Mouse (Mus musculus) CH12.LX (cell line): ENCODE data around the gene Lsm2.

Source experiments
- CTCF ChIP-seq, 2 experiments: IDR thresholded peaks in 1 of 2; conservative IDR thresholded peaks in 1 of 2; 2 replicates each; pipeline ENCODE4 v1.5.1; 2011 to 2012; ENCODE audit warnings: low read depth in 2 of 2, low read length in 2 of 2, improper control_type of control experiment in 1 of 2, inconsistent platforms in 1 of 2, mild to moderate bottlenecking in 1 of 2, moderate library complexity in 1 of 2
- ELF1 ChIP-seq: IDR thresholded peaks from 2 replicates; pipeline ENCODE4 v1.6.1; 2014; ENCODE audit warnings: low read depth, mild to moderate bottlenecking, inconsistent platforms, low read length, improper control_type of control experiment
- EP300 ChIP-seq: IDR thresholded peaks from 2 replicates; pipeline ENCODE4 v1.6.1; 2011; ENCODE audit warnings: low read length, improper control_type of control experiment
- ETS1 ChIP-seq: conservative IDR thresholded peaks from 2 replicates; pipeline ENCODE4 v1.6.1; 2012; ENCODE audit warnings: low read depth, mild to moderate bottlenecking, inconsistent platforms, low read length, improper control_type of control experiment, moderate library complexity
- GABPA ChIP-seq: IDR thresholded peaks from 2 replicates; pipeline ENCODE4 v1.6.1; 2012; ENCODE audit warnings: low read depth, low read length, improper control_type of control experiment, inconsistent platforms; ENCODE audit not compliant: insufficient replicate concordance
- JUND ChIP-seq: conservative IDR thresholded peaks from 2 replicates; pipeline ENCODE4 v1.6.1; 2011; ENCODE audit warnings: low read depth, low read length, improper control_type of control experiment
- MAX ChIP-seq: IDR thresholded peaks from 2 replicates; pipeline ENCODE4 v1.6.1; 2011; ENCODE audit warnings: low read length, improper control_type of control experiment
- POLR2A ChIP-seq: IDR thresholded peaks from 2 replicates; pipeline ENCODE4 v1.6.1; 2011; ENCODE audit warnings: low read depth, mild to moderate bottlenecking, improper control_type of control experiment, low read length
- RAD21 ChIP-seq: IDR thresholded peaks from 2 replicates; pipeline ENCODE4 v1.6.1; 2011; ENCODE audit warnings: low read depth, mild to moderate bottlenecking, low read length, improper control_type of control experiment, moderate library complexity
- SIN3A ChIP-seq: IDR thresholded peaks from 2 replicates; pipeline ENCODE4 v1.6.1; 2012; ENCODE audit warnings: low read length, improper control_type of control experiment, inconsistent platforms
- TCF12 ChIP-seq: IDR thresholded peaks from 2 replicates; pipeline ENCODE4 v1.6.1; 2014; ENCODE audit warnings: low read depth, mild to moderate bottlenecking, inconsistent platforms, low read length, improper control_type of control experiment
- USF2 ChIP-seq: conservative IDR thresholded peaks from 2 replicates; pipeline ENCODE4 v1.6.1; 2011; ENCODE audit warnings: low read depth, low read length, improper control_type of control experiment
- ZNF384 ChIP-seq: IDR thresholded peaks from 2 replicates; pipeline ENCODE4 v1.6.1; 2012; ENCODE audit warnings: low read depth, low read length, improper control_type of control experiment, inconsistent platforms

- TF ChIP-seq ETS1 (no peak), USF2 (no peak), MAX (no peak), CTCF (conservative IDR thresholded peaks at IDR 0.05 in 1 of 2, IDR thresholded peaks at IDR 0.05 in 1 of 2; ENCODE audit: low read depth in 2 of 2, low read length in 2 of 2) (no peak), ELF1 (no peak), EP300 (no peak), ZNF384 (no peak), SIN3A (no peak), TCF12 (no peak), GABPA (no peak), POLR2A (no peak), RAD21 (no peak), JUND (no peak)
Observed at GRCm38 (mm10) chr17:34979631-34980030, 2.0 kb upstream of the Lsm2 start.
